Mouse (Mus musculus): ENCODE data around the gene Col15a1. TPM values are rescaled to one million over a fixed set of nuclear protein-coding genes. Genes with fewer than 3 reads are reported as not detected.

The Col15a1 gene
- polyA plus RNA-seq, 2 experiments = 0.29 to 0.40 TPM

- H3K9ac ChIP-seq (replicated peaks) = peak overlapping the region; percentile 74
- no peaks in the 10 kb centered on the region for H3K36me3 ChIP-seq (replicated peaks; ENCODE audit: control insufficient read depth, insufficient read depth, low read depth)
- H3K27ac ChIP-seq = no peak overlapping the region; the same call in 1 of the 2 replicates
- no peaks in the 10 kb centered on the region; a peak in 1 of 4 replicates for H3K4me1 ChIP-seq (replicated peaks; ENCODE audit: control insufficient read depth in 2 of 2, insufficient read depth in 2 of 2, low read length in 1 of 2)
- peak overlapping the region; percentile 89 for H3K4me2 ChIP-seq (ENCODE audit: low read depth)
- H3K4me3 ChIP-seq (ENCODE audit: insufficient read depth in 1 of 2, low read depth in 2 of 2, low read length in 2 of 2) = peak overlapping the region; percentile 54 to 77
- DNase-seq (ENCODE audit: low read depth in 3 of 3, low spot score in 3 of 3) (peak in 2 of 3 experiments; percentile 22 to 26), ATAC-seq (ENCODE audit: insufficient read depth) (peak; percentile 71)
- WGBS (ENCODE audit: insufficient replicate concordance) = 1% methylated on average over 70 of the region's 73 CpGs
- H3K27me3 ChIP-seq (ENCODE audit: control insufficient read depth, insufficient read depth, low read length) = peaks cover 13% of the 10 kb centered on the region
- TF ChIP-seq CTCF (IDR thresholded peaks at IDR 0.05; ENCODE audit: low read depth) = no peak
- no peak for TF ChIP-seq EP300 (IDR thresholded peaks at IDR 0.05; ENCODE audit: low read depth)
- H3K9me3 ChIP-seq (ENCODE audit: control insufficient read depth, low read length) = no peaks in the 10 kb centered on the region
Measured at GRCm38 (mm10) chr4:47353416-47354111, 145.6 kb downstream of the Col15a1 start.

GRCm38 (mm10) chr4:47354304-47354703 is 146.3 kb downstream of the Col15a1 start:
- no peaks in the 10 kb centered on the region for H3K36me3 ChIP-seq (replicated peaks; ENCODE audit: control insufficient read depth, insufficient read depth, low read depth)
- H3K4me1 ChIP-seq (replicated peaks; ENCODE audit: control insufficient read depth in 2 of 2, insufficient read depth in 2 of 2, low read length in 1 of 2) = no peaks in the 10 kb centered on the region; a peak in 1 of 4 replicates
- H3K9me3 ChIP-seq (ENCODE audit: control insufficient read depth, low read length) = no peaks in the 10 kb centered on the region
- no peak for DNase-seq (ENCODE audit: low read depth in 3 of 3, low spot score in 3 of 3)
- no peak for ATAC-seq (ENCODE audit: insufficient read depth)
- peak overlapping the region; percentile 89 for H3K4me2 ChIP-seq (ENCODE audit: low read depth)
- no peak overlapping the region for H3K9ac ChIP-seq (replicated peaks)
- H3K27ac ChIP-seq = no peak overlapping the region
- H3K4me3 ChIP-seq (ENCODE audit: insufficient read depth in 1 of 2, low read depth in 2 of 2, low read length in 2 of 2) = peak overlapping the region in 1 of 2 experiments; percentile 77; a peak in 2 of 4 replicates
- peaks cover 13% of the 10 kb centered on the region for H3K27me3 ChIP-seq (ENCODE audit: control insufficient read depth, insufficient read depth, low read length)
- TF ChIP-seq CTCF (IDR thresholded peaks at IDR 0.05; ENCODE audit: low read depth) = no peak
- no peak for TF ChIP-seq EP300 (IDR thresholded peaks at IDR 0.05; ENCODE audit: low read depth)
- 51% methylated on average over 3 of the region's 3 CpGs for WGBS (ENCODE audit: insufficient replicate concordance)

DNA sequence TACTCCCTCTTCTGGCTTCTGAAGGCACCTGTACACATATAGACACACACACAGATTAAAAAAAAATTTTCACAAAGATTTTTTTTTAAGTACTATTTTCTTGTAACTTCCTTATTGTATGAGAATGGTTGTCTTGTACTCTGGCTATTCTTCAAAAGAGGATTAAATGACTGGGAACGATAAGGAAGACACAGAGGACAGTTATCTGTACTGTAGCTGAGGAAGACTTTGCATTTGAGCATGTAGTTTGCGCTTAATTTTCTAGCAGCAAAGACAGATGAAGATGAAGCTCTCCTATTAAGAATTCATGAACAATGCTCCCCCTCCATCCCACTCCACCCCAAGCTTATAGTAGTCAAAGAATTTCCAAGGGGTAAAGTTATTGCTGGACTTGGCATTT is 154.7 kb downstream of the Col15a1 start:
- ATAC-seq (ENCODE audit: insufficient read depth) (no peak), DNase-seq (ENCODE audit: low read depth in 3 of 3, low spot score in 3 of 3) (no peak)
- no peak overlapping the region for H3K4me3 ChIP-seq (ENCODE audit: insufficient read depth in 1 of 2, low read depth in 2 of 2, low read length in 2 of 2)
- no peak overlapping the region for H3K27ac ChIP-seq
- H3K27me3 ChIP-seq (ENCODE audit: control insufficient read depth, insufficient read depth, low read length) = no peaks in the 10 kb centered on the region
- WGBS (ENCODE audit: insufficient replicate concordance) = 65% methylated on average over 2 of the region's 2 CpGs
- no peak overlapping the region for H3K4me2 ChIP-seq (ENCODE audit: low read depth)
- H3K4me1 ChIP-seq (replicated peaks; ENCODE audit: control insufficient read depth in 2 of 2, insufficient read depth in 2 of 2, low read length in 1 of 2) = no peaks in the 10 kb centered on the region
- no peaks in the 10 kb centered on the region for H3K36me3 ChIP-seq (replicated peaks; ENCODE audit: control insufficient read depth, insufficient read depth, low read depth)
- no peaks in the 10 kb centered on the region for H3K9me3 ChIP-seq (ENCODE audit: control insufficient read depth, low read length)
- H3K9ac ChIP-seq (replicated peaks) = no peak overlapping the region
- TF ChIP-seq EP300 (IDR thresholded peaks at IDR 0.05; ENCODE audit: low read depth) (no peak), CTCF (IDR thresholded peaks at IDR 0.05; ENCODE audit: low read depth) (no peak)

Other genes with a start within 250 kb of the Col15a1 start
- 0.03 and 0.07 TPM in 2 replicates for gene Gabbr2, start 216.3 kb upstream of the Col15a1 start, polyA plus RNA-seq (2012; rRNA removed)
- gene Gabbr2, start 216.3 kb upstream of the Col15a1 start, polyA plus RNA-seq (2014; fragmentation: Nextera tagmentation; extraction: Ambion mirVana) = not detected in 2 replicates
- 0.13 and 0.23 TPM in 2 replicates for gene Anks6, start 150.7 kb upstream of the Col15a1 start, polyA plus RNA-seq (2012; rRNA removed)
- gene Anks6, start 150.7 kb upstream of the Col15a1 start, polyA plus RNA-seq (2014; fragmentation: Nextera tagmentation; extraction: Ambion mirVana) = 0.05 and 0.19 TPM in 2 replicates
- gene Galnt12, start 116.3 kb upstream of the Col15a1 start, polyA plus RNA-seq (2012; rRNA removed) = 0.22 and 0.31 TPM in 2 replicates
- gene Galnt12, start 116.3 kb upstream of the Col15a1 start, polyA plus RNA-seq (2014; fragmentation: Nextera tagmentation; extraction: Ambion mirVana) = 0.19 and 0.51 TPM in 2 replicates
- gene Tgfbr1, start 145.1 kb downstream of the Col15a1 start, polyA plus RNA-seq (2012; rRNA removed) = 2.4 and 3.2 TPM in 2 replicates
- 5.6 and 5.7 TPM in 2 replicates for gene Tgfbr1, start 145.1 kb downstream of the Col15a1 start, polyA plus RNA-seq (2014; fragmentation: Nextera tagmentation; extraction: Ambion mirVana)

Data from liver, embryonic 14.5 days (tissue).